Mouse (Mus musculus): ENCODE data around the gene Rtca. TPM values are rescaled to one million over a fixed set of nuclear protein-coding genes. Genes with fewer than 3 reads are reported as not detected.

Rtca gene
- total RNA-seq (2015; ENCODE audit: low replicate concordance): 1.5 and 13.6 TPM in 2 replicates
- 5.6 and 5.8 TPM in 2 replicates for total RNA-seq (2017; ENCODE audit: low replicate concordance)

DNA sequence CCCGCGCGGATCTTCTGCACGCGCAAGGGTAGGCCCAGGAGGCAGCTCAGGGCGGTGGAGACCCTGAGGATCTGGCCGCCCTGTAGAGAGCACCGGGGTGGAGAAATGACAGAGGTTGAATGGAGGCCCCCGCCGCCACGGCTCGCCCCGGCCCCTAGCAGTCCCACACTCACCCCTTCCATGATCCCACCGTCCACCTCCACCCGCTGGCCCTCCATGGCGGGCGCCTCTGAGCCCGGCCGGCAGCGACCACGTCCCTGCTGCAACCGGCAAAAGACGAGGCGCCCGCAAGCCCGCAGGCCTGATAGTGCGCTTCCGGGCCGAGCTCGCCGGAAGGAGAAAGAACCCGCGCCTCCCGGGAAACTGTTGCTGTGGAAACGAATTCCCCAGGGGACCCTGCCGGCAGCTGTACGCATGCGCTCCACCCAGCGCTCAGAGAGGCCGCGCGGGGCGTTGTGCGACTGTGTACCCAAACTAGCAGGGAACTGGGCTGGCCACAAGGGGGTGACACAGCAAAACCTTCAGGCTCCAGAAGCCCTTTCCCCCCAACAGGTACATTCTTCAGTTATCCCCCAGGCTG is at the start of gene Rtca:
Gene Rtca, minus strand, starts transcription at position 437 of the 580 bp plus-strand sequence.
- ATAC-seq (replicated peaks; ENCODE audit: low FRiP score, poor library complexity, severe bottlenecking): peak; percentile 97

DNA sequence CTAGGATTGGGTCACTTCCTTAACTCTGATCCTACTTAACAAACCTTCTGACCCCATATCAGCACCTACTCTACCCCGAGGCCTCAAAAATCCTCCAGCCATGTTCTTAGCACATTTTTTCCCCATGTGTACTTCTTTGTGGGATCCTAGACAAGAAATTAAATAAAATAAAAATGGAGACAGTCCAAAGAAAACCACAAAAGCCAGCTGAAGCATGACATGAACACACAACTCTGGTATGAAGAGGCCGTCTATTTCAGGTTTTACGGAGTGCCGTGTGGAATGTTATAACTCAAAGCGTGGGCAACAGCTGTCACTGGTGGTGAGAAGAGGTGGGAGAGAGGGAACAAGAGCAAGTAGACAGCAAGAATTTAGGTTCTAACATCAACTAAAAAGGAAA is 43.4 kb upstream of the Rtca start:
- no peak for ATAC-seq (replicated peaks; ENCODE audit: low FRiP score, poor library complexity, severe bottlenecking)

DNA sequence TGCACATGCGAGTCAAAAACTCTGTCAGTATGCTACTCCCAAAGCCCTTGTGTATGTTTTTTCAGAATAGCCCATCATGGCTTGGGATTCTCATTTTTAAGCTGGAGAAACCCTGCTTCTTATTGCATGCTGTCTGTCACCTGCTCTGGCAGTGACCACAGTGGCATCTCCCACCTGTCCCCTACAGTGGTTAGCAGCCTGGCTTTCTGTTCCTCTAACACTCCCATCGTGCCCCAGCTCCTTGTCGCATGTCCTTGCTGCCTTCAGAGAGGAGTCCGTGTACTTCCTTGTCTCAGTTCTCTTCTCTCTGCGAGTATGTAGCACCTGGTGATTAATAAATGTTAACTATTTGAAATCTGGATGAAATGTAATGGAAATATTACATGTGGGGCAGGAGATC is 39.4 kb upstream of the Rtca start:
- no peak for ATAC-seq (replicated peaks; ENCODE audit: low FRiP score, poor library complexity, severe bottlenecking)

DNA sequence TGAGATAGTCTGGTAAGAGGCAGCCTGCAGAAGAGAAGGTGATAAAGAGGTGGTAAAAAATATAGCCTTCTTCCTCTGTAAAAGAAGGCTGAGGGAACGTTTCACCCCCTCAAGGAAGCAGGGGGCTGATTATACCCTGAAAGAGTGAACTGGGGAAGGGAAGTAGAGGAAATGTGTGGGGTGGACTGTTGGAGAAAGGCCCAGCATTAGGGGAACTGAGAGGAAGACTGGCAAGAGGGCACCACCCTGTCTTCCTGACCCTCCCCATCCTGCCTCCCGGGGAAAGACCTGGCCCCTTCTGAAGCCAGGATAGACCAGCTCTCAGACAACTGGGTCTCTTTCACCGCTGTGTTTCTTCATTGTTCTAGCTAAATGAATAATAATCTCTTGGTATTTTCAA is 34.5 kb upstream of the Rtca start:
- ATAC-seq (replicated peaks; ENCODE audit: low FRiP score, poor library complexity, severe bottlenecking): no peak

DNA sequence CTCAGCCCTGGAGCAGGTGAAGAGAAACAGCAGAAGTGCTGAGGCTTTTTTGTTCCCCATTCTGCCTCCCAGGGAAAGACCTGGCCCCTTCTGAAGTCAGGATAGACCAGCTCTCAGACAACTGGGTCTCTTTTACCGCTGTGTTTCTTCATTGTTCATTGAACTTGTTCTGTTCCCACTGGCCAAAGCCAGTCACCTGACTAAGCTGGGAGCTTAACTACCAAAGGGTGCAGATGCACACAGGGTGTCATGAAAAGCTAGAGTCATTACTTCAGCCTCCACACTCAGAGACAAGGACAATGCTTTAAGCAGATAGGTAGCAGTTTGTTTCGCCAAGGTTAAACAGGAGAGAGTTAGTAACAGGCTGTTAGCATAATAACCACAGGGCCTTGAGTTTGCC is 34.1 kb upstream of the Rtca start:
- ATAC-seq (replicated peaks; ENCODE audit: low FRiP score, poor library complexity, severe bottlenecking): no peak

DNA sequence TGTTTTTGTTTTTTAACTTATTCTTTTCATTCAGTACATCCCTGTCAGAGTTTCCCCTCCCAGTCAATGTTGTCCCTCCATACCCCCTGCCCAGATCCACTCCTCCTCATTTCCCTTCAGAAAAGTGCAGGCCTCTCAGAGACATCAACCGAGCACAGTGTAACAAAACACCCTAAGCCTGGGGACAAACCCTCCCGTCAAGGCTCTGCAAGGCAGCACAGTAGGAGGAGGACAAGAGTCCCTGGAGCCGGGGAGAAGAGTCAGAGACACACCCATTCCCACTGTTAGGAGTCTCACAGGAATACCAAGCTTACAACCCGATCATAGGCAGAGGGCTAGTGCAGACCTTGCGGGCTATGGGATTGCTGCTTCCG is 29.2 kb upstream of the Rtca start:
- no peak for ATAC-seq (replicated peaks; ENCODE audit: low FRiP score, poor library complexity, severe bottlenecking)

DNA sequence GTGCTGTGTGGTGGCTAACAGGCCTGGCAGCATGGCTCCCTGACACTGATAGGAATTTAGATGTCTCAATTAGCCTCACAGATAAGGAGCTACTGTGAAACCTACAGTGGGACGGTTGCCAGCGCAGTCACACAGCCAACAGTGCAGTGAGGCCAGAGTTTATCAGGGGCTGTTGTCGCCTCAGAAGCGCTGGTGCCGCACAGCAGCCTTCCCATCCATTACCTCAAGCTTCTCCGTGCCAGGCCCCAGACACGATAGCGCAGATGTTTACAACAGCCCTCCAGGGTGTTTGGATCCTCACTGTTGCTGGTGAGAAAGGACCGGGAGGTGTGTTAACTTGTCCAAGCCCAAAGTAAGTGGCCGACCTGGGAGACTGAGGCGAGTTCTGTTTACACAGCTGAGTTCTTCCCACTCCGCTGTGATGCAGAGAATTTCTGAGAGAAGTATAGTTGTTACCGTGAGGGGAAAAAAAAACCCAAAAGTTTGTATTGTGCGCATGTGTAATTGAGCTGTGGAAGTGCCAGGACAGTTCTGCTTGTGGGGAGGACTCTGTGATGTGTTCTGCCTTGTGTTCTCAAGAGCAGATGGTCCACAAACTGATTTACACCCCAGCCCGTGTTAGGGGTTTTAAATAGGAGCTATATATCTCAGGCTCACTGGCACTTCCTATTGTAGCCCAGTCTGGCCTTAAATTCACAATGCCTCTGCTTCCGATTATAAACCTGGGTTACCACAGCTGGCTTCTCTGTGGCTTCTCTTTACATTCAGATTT is 28.6 kb upstream of the Rtca start:
- ATAC-seq (replicated peaks; ENCODE audit: low FRiP score, poor library complexity, severe bottlenecking): peak; percentile 68

DNA sequence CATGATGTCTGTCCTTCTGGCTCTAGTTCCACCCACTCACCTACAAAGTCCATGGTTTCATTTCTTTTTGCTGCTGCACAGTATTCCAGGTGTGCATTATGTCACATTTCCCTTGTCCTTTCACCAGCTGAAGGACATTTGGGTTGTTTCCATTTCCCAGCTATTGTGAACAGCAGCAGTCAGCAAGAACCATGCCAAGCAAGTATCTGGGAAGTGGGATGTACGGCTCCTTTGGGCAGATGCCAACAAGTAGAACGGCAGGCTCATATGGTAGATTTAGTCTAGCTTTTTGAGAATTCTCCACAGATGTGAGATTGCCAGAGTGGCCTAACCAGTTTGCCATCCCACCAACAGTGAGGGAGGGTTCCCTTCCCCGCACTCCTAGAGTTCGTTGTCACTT is 22.8 kb upstream of the Rtca start:
- ATAC-seq (replicated peaks; ENCODE audit: low FRiP score, poor library complexity, severe bottlenecking): no peak

DNA sequence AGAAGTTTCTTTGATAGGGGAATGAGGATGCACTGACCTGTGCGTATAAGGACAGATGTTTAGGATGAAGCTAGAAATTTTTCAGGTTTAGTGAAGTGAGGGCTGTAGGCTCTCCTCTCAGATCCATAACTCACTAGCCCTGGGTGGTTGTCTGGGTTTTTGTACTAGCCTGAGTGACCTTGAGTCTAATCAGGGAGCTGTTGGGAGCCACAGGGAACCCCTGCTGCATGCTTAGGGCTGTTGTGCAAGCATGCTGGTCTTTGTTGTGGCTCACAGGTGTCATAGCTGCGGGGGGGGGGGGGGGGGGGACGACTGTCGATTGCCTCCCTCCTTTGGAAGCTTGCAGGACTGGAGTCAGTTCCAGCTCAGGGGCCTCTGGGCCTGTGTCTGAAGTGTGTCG is 21.7 kb upstream of the Rtca start:
- no peak for ATAC-seq (replicated peaks; ENCODE audit: low FRiP score, poor library complexity, severe bottlenecking)

DNA sequence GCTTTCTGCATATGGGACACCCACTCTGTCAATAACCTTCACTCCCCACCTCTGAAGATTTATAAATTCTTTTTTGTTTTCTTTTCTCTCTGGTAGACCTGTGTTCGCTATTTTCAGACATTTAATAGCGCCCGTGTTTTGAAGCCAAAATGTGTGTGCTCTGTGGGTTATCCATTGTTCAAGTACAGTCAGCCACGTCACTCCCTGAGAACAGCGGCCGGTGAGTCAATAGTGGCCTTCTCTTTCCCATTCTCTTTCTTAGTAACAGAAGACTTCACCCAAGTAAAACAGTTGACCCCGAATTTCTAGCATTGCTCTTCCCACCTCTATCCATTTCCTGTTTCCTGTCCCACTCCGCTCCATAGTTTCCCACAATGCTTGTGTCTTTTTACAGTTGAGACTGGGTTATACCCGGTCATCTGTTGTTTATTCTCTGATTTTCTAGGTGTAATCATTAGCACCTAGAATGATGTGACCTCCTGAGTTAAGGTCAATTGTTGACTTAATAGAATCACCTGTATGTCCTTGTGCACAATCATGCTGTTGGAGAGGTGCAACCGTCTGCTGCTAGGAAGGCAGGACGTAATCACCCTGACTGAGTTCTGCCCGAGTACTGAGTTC is 12.2 kb upstream of the Rtca start:
- ATAC-seq (replicated peaks; ENCODE audit: low FRiP score, poor library complexity, severe bottlenecking): no peak

DNA sequence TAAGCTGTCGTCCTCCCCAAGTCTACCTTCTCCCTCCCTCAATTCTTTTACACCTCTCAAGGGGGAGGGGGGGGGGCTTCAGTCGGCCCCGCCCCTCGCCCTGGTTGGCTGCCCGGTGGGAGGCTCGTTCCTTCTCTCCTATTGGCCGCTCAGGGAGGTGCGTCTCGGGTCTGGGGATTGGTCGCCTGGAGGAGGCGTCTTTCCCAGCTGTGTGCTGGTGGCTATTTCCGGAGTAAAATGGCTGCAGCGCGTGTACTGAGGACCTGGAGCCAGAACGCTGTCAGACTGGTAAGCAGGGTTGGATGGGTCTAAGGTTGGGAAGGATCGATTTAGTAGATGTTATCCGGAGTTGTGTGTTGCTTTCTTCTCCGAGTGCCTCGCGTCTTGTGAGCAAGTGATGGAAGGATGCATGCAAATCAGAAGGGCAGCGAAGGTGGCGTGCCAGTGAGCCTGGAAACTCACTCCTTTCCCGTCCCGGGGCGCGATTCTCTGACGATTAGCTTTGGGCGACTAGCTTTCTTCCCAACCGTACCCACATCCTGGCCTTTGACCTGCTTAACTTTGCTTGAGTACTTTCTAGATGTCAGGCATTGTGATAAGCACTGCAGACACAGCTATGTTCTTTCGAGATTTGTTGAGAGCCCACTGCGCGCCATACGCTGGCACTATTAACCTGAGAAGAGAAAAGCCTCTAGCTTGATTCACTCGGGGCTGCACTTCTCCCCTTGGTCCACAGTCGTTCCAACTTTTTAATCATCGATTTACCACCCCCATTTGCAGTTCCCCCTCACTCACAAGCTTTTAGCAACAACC is 5.1 kb upstream of the Rtca start, which contains the start of gene Dbt:
Gene Dbt, plus strand, starts transcription at position 167 of the 813 bp plus-strand sequence.
- ATAC-seq (replicated peaks; ENCODE audit: low FRiP score, poor library complexity, severe bottlenecking): 0 out of 2 replicates have a peak, but pooled peaks have one; percentile 26

DNA sequence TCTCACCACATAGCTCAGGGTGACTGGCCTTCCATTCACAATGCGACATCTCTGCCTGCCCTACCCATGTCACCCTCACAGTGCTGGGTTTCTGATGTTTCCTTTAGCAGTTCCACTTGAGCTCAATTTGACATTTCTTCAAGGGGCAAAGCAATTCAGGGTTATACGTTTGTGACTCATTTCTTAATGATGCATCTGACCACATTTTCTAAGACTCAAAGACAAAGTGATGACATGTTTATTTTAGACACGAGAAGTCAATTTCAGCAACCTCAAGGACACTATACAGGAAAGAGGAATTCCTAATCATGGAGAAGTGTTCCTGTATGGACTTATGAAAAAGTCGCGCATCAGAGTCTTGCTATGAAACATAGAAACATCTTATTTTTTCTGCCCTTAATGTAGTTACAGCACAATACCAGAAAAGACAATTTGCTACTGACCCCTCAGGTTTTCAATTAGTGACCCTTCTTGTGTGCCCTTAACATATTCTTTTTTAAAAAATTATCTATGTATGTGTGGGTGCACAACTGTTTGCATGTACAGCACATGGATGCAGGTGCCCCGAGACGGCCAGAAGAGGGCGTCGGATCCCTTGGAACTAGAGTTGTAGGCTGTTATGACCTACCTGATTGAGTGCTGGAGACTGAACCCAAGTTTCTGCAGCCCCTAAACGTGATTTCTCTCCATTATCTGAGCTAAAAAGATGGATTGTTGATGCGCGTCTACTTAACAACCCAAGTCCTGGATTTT is 4.3 kb upstream of the Rtca start:
- no peak for ATAC-seq (replicated peaks; ENCODE audit: low FRiP score, poor library complexity, severe bottlenecking)

DNA sequence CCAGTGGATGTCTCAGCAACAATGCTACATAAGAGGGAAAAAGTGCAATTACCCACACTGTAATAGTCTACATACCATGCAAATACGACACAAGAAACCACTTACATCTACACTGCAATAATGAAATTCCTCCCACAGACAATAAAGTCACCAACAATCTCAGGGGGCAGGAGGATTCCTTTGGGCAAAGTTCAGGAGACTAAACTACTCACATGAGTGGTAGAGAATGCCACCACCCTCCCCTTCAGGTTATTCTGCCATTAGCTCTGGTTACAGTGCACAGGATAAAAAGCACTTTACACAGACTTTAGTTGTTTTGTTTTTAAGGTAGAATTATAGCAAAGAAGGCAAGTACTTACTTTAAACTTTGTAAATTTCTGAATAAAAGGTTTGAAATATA is 12.3 kb downstream of the Rtca start:
- ATAC-seq (replicated peaks; ENCODE audit: low FRiP score, poor library complexity, severe bottlenecking): no peak

DNA sequence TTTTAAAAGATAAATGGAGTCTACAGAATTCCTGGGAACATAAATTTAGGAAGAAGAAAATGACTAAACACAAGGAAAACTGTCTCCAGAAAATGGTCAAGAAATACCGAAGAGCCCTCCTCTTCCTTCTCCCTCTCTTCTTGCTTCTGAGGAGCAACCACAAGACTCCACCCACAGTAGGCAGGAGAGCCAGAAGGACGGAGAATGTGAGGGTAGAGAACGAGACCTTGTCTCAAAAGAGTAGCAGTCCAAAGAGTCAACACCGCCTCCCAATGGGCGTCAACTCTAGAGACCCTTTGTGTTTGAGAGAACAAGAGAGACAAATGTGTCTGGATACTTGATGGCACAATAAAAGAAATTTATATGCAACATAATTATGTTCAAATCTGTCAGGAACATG is 14.3 kb downstream of the Rtca start:
- no peak for ATAC-seq (replicated peaks; ENCODE audit: low FRiP score, poor library complexity, severe bottlenecking)

DNA sequence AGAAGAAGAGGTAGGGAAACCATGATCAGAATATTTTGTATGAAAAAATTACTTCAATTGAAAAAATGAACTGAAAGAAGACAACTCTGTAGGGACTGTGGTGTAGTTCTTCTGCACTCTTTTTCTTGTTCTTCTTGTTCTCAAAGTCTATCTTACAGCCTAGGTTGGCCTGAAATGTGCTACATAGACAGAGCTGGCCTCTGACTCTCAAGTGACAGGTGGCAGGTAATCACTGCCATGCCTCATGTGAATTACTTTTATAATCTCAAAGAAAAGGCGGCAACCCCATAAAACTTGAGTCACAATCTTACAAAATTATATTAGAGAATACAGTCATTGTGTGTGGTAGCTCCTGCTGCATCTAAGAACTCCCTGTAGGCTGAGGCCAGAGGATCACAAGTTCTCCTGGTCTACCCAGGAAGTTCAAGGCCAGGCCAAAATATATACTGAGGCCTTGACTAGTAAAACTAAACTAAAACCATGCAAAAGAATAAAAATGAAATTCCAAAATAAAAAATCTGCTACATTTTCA is 16.0 kb downstream of the Rtca start:
- no peak for ATAC-seq (replicated peaks; ENCODE audit: low FRiP score, poor library complexity, severe bottlenecking)

DNA sequence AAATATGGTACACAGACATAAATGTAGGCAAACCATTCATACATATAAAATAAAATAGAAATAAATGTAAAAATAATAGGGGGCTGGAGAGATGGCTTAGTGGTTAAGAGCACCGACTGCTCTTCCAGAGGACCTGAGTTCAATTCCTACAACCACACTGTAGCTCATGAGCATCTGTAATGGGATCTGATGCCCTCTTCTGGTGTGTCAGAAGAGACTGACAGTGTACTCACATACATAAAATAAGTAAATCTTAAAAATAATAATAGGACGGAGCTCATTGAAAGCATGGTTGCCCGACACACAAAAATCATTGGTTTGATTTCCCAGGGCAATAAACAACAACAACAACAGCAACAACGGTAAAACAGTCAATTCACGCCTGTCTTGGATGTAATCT is 17.1 kb downstream of the Rtca start:
- no peak for ATAC-seq (replicated peaks; ENCODE audit: low FRiP score, poor library complexity, severe bottlenecking)

DNA sequence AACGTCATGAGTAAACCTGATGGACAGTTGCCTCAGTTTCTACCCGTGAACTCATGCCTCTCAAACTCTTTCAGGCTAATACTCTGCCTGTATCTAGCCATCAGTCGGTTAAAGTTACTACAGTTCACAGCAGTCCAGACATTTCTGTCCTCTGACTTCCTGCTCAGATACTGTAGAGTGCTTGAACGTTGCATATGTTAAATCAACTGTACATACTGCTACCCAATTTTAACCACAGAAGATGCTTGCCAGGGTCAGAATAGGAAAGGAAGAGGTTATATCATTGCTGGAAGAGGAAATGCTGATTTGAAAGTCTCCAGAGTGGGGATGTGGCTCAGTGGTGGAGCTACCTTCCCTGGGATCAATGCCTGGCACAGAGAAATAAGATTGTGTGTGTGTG is 24.7 kb downstream of the Rtca start:
- no peak for ATAC-seq (replicated peaks; ENCODE audit: low FRiP score, poor library complexity, severe bottlenecking)

DNA sequence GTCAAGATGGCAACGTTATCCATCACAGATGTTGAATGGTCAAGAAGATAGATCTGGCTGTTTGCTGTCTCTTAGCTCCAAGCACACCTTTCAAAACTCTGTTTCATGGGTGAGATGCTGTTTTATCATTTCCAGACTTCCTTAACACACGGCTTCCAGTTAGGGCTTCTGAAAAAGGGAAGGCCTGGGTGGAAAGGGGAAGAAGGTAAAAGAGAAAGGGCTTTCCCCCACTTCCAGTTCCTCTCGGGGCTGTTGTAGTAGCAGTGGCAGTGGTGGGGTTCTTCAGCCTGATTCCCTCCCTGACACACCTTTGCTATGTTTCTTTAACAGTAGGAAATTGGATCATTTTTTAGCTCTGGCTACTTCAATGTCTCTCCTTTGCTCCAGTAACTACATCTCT is 25.3 kb downstream of the Rtca start:
- no peak for ATAC-seq (replicated peaks; ENCODE audit: low FRiP score, poor library complexity, severe bottlenecking)

DNA sequence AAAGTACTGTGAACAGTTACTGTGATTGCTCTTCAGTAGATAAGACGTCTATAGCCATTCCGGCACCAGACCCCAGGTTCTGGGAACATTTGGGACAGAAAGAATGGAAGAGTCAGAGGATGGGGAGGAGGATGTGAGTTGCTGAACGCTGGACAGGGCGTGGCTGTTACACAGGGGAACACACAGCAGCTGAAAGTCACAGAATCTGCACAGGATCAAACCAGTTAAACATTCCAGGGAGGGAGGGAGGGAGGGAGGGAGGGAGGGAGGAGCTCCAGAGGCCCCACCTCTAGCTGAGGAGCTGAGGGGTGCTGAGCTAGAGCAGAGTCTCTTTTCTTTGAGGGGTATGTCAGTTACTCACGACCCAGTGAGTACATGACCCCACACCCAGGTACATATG is 27.1 kb downstream of the Rtca start:
- no peak for ATAC-seq (replicated peaks; ENCODE audit: low FRiP score, poor library complexity, severe bottlenecking)

All from erythroblast, adult 5-6 weeks (primary cell).